Mouse (Mus musculus): ENCODE results near the gene Tpi1. TPM values are rescaled to one million over a fixed set of nuclear protein-coding genes. Genes with fewer than 3 reads are reported as not detected.
"Not testable (repeated sequence)": the region's sequence is repeated elsewhere in the genome, so short reads cannot be mapped to it uniquely, and the experiment has no call there.

Gene Tpi1
- polyA plus RNA-seq, 1 experiment, result 10.3 TPM

- Histone ChIP-seq H3K9me3 (ENCODE audit: control insufficient read depth, low read length) (no peaks in the 10 kb centered on the region), H3K4me1 (ENCODE audit: control insufficient read depth) (peaks cover 32% of the 10 kb centered on the region), H3K4me3 (replicated peaks) (no peak overlapping the region), H3K27me3 (ENCODE audit: control insufficient read depth) (peaks cover 12% of the 10 kb centered on the region), H3K36me3 (ENCODE audit: control insufficient read depth) (peaks cover 52% of the 10 kb centered on the region)
- TF ChIP-seq GATA1 (IDR thresholded peaks at IDR 0.05; ENCODE audit: low read length) (no peak), TAL1 (IDR thresholded peaks at IDR 0.05; ENCODE audit: low read length) (no peak)
These were observed 22.3 kb upstream of the Tpi1 start for GRCm38 (mm10) chr6:124836411-124836810.

GRCm38 (mm10) chr6:124835531-124835930 is 21.4 kb upstream of the Tpi1 start:
- Histone ChIP-seq H3K4me3 (replicated peaks) (no peak overlapping the region), H3K4me1 (ENCODE audit: control insufficient read depth) (peaks cover 38% of the 10 kb centered on the region), H3K36me3 (ENCODE audit: control insufficient read depth) (peaks cover 58% of the 10 kb centered on the region), H3K27me3 (ENCODE audit: control insufficient read depth) (peaks cover 12% of the 10 kb centered on the region), H3K9me3 (ENCODE audit: control insufficient read depth, low read length) (no peaks in the 10 kb centered on the region)
- TF ChIP-seq GATA1 (IDR thresholded peaks at IDR 0.05; ENCODE audit: low read length) (no peak), TAL1 (IDR thresholded peaks at IDR 0.05; ENCODE audit: low read length) (no peak)

- TF ChIP-seq GATA1 (IDR thresholded peaks at IDR 0.05; ENCODE audit: low read length) (no peak), TAL1 (IDR thresholded peaks at IDR 0.05; ENCODE audit: low read length) (no peak)
- Histone ChIP-seq H3K36me3 (ENCODE audit: control insufficient read depth) (peaks cover 60% of the 10 kb centered on the region), H3K9me3 (ENCODE audit: control insufficient read depth, low read length) (no peaks in the 10 kb centered on the region)
These were observed 20.5 kb upstream of the Tpi1 start for GRCm38 (mm10) chr6:124834512-124835081.

GRCm38 (mm10) chr6:124831649-124832048 is 17.6 kb upstream of the Tpi1 start:
- Histone ChIP-seq H3K27me3 (ENCODE audit: control insufficient read depth) (no peaks in the 10 kb centered on the region), H3K36me3 (ENCODE audit: control insufficient read depth) (peaks cover 69% of the 10 kb centered on the region), H3K4me3 (replicated peaks) (peak overlapping the region; percentile 74), H3K9me3 (ENCODE audit: control insufficient read depth, low read length) (no peaks in the 10 kb centered on the region), H3K4me1 (ENCODE audit: control insufficient read depth) (peaks cover 56% of the 10 kb centered on the region)
- TF ChIP-seq TAL1 (IDR thresholded peaks at IDR 0.05; ENCODE audit: low read length), result no peak
- TF ChIP-seq GATA1 (IDR thresholded peaks at IDR 0.05; ENCODE audit: low read length), result no peak

More at GRCm38 (mm10) chr6:124834512-124835081, 20.5 kb upstream of the Tpi1 start:
- H3K27me3 ChIP-seq (ENCODE audit: control insufficient read depth), result peaks cover 6% of the 10 kb centered on the region
- peaks cover 36% of the 10 kb centered on the region for H3K4me1 ChIP-seq (ENCODE audit: control insufficient read depth)
- no peak overlapping the region for H3K4me3 ChIP-seq (replicated peaks)

- not testable (repeated sequence) for H3K27me3 ChIP-seq (ENCODE audit: control insufficient read depth); H3K9me3 ChIP-seq (ENCODE audit: control insufficient read depth, low read length)
- peak overlapping the region; percentile 74 for H3K4me3 ChIP-seq (replicated peaks)
- peaks cover 68% of the 10 kb centered on the region for H3K36me3 ChIP-seq (ENCODE audit: control insufficient read depth)
- H3K4me1 ChIP-seq (ENCODE audit: control insufficient read depth), result peaks cover 56% of the 10 kb centered on the region
These were observed 17.1 kb upstream of the Tpi1 start for GRCm38 (mm10) chr6:124831199-124831598.

GRCm38 (mm10) chr6:124829799-124830700 is 16.0 kb upstream of the Tpi1 start:
- Histone ChIP-seq H3K36me3 (ENCODE audit: control insufficient read depth) (peaks cover 68% of the 10 kb centered on the region), H3K9me3 (ENCODE audit: control insufficient read depth, low read length) (no peaks in the 10 kb centered on the region), H3K4me1 (ENCODE audit: control insufficient read depth) (peaks cover 49% of the 10 kb centered on the region), H3K27me3 (ENCODE audit: control insufficient read depth) (no peaks in the 10 kb centered on the region), H3K4me3 (replicated peaks) (peak overlapping the region; percentile 74)
- TF ChIP-seq TAL1 (IDR thresholded peaks at IDR 0.05; ENCODE audit: low read length) (no peak), GATA1 (IDR thresholded peaks at IDR 0.05; ENCODE audit: low read length) (peak; percentile 63)

- H3K36me3 ChIP-seq (ENCODE audit: control insufficient read depth), result peaks cover 68% of the 10 kb centered on the region
- H3K27me3 ChIP-seq (ENCODE audit: control insufficient read depth), result no peaks in the 10 kb centered on the region
- H3K4me3 ChIP-seq (replicated peaks), result peak within 1 kb of the TSS; percentile 74
- no peak for TF ChIP-seq GATA1 (IDR thresholded peaks at IDR 0.05; ENCODE audit: low read length)
- no peak for TF ChIP-seq TAL1 (IDR thresholded peaks at IDR 0.05; ENCODE audit: low read length)
- peaks cover 44% of the 10 kb centered on the region for H3K4me1 ChIP-seq (ENCODE audit: control insufficient read depth)
- no peaks in the 10 kb centered on the region for H3K9me3 ChIP-seq (ENCODE audit: control insufficient read depth, low read length)
These were observed 15.0 kb upstream of the Tpi1 start, which contains the start of the genes Usp5 and Cdca3 for GRCm38 (mm10) chr6:124828868-124829798. Gene Usp5 (minus strand): TSS chr6:124829484. Gene Cdca3 (plus strand): TSS chr6:124829547.

- Histone ChIP-seq H3K27me3 (ENCODE audit: control insufficient read depth) (no peaks in the 10 kb centered on the region), H3K9me3 (ENCODE audit: control insufficient read depth, low read length) (no peaks in the 10 kb centered on the region), H3K36me3 (ENCODE audit: control insufficient read depth) (peaks cover 68% of the 10 kb centered on the region), H3K4me1 (ENCODE audit: control insufficient read depth) (peaks cover 42% of the 10 kb centered on the region), H3K4me3 (replicated peaks) (peak overlapping the region; percentile 74)
- no peak for TF ChIP-seq TAL1 (IDR thresholded peaks at IDR 0.05; ENCODE audit: low read length)
- TF ChIP-seq GATA1 (IDR thresholded peaks at IDR 0.05; ENCODE audit: low read length), result peak; percentile 87
These were observed 14.1 kb upstream of the Tpi1 start for GRCm38 (mm10) chr6:124828101-124828592.

Measured in erythroblast, embryonic 14.5 days (primary cell).